Mouse (Mus musculus): ENCODE results near the gene Srrm4.

DNA sequence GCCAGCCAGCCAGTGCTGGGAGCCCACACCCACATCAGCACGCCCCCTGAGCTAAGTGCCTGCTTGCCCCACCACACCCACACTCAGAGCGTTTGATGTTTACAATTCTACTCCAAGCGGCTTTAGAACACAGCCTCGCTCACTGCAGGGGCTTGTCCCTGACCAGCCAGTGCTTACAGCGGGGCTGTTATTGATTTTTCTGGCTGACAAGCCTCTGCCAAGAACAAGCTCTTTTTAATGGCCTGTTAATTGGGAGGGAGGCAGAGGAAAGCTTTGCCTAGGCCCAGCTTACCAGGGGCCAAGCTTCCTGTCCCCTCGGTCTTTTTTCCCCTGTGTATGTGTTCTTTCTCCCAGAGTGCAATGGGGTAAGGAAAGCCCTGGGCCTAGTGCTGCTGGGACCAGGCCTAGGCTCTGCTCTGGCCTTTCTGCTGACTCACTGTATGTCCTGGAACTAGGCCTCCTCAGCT, 170.8 kb downstream of the Srrm4 start:
- no peak for TF ChIP-seq CTCF (IDR thresholded peaks at IDR 0.05; ENCODE audit: insufficient read depth, low read depth, low read length)
- TF ChIP-seq POLR2A (IDR thresholded peaks at IDR 0.05; ENCODE audit: insufficient read depth, low read depth, low read length) = no peak
